Mouse (Mus musculus) erythroblast, embryonic 14.5 days (primary cell): ENCODE measurements around the gene Entpd7.

Experiments used
- GATA1 ChIP-seq: IDR thresholded peaks from 2 replicates; pipeline ENCODE4 v1.6.1; 2012; ENCODE audit warnings: low read length, inconsistent platforms, mixed read lengths
- TAL1 ChIP-seq: IDR thresholded peaks from 3 replicates; pipeline ENCODE4 v1.6.1; 2012; ENCODE audit warnings: low read length, inconsistent platforms, mixed read lengths

DNA sequence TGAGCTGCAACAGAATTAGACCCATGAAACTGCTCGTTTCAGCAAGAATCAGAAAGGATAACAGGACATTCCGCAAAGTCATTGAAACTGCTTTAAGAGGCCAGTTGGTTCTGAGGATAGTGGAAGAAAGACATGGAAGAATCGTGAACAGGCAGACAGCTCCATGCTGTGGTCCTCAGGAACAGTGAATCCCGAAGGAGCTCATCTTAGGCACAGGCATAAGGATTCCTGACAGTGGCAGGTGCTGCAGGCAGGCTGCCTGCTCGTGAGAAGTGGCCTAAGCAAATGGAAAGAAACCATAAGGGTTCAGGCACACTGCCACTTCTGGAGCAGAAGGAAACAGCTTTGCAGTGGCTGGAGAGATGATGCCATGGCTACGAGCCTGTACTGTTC lies 10.3 kb downstream of the Entpd7 start:
- TF ChIP-seq TAL1 (no peak), GATA1 (no peak)
